Mouse (Mus musculus) forebrain, postnatal 0 days (tissue): ENCODE results near the gene Fem1b. TPM values are rescaled to one million over a fixed set of nuclear protein-coding genes. Genes with fewer than 3 reads are reported as not detected.
"Not testable (repeated sequence)": the region's sequence is repeated elsewhere in the genome, so short reads cannot be mapped to it uniquely, and the experiment has no call there.

ENCODE experiments used
- ATAC-seq: fragments of 200-750 bp; cut with Nextera tagmentation; 2 replicates; pipeline ENCODE4 v1.8.0; 2017; ENCODE audit warnings: mild to moderate bottlenecking, moderate library complexity
- DNase-seq: peaks from one replicate; pipeline ENCODE4 v3.0.0-alpha.2; 2015
- H3K27ac ChIP-seq: fragments of 300-500 bp; sonication (generic); 2 replicates; pipeline ENCODE4 v1.5.1; 2014; ENCODE audit warnings: low read depth, mild to moderate bottlenecking, antibody characterized with exemption, low read length, moderate library complexity, mixed read lengths
- H3K27me3 ChIP-seq: fragments of 300-500 bp; sonication (generic); 2 replicates; pipeline ENCODE4 v1.6.1; 2014; ENCODE audit warnings: mild to moderate bottlenecking, low read length, mixed read lengths; ENCODE audit not compliant: insufficient read depth
- H3K36me3 ChIP-seq: fragments of 300-500 bp; sonication (generic); 2 replicates; pipeline ENCODE4 v1.6.1; 2014; ENCODE audit warnings: mild to moderate bottlenecking, moderate library complexity; ENCODE audit not compliant: insufficient read depth
- H3K4me1 ChIP-seq: fragments of 300-500 bp; sonication (generic); 2 replicates; pipeline ENCODE4 v1.6.1; 2014; ENCODE audit warnings: antibody characterized with exemption; ENCODE audit not compliant: insufficient read depth
- H3K4me2 ChIP-seq: fragments of 300-500 bp; sonication (generic); 2 replicates; pipeline ENCODE4 v1.6.1; 2014; ENCODE audit warnings: low read depth, mild to moderate bottlenecking, moderate library complexity
- H3K4me3 ChIP-seq: fragments of 300-500 bp; sonication (generic); 2 replicates; pipeline ENCODE4 v1.5.1; 2014; ENCODE audit warnings: low read depth, low read length, mixed read lengths
- H3K9ac ChIP-seq: fragments of 300-500 bp; sonication (generic); 2 replicates; pipeline ENCODE4 v1.6.1; 2014; ENCODE audit warnings: mild to moderate bottlenecking
- H3K9me3 ChIP-seq: fragments of 300-500 bp; sonication (generic); 2 replicates; pipeline ENCODE4 v1.6.1; 2016; ENCODE audit warnings: low read length
- CTCF ChIP-seq: sonication (generic); IDR thresholded peaks from 2 replicates; pipeline ENCODE4 v1.5.1; 2016; ENCODE audit warnings: antibody characterized with exemption, control low read depth, low read depth
- WGBS: fragments of 180-500 bp; shearing (Covaris S2); extraction: QIAGEN DNeasy Blood & Tissue Kit; methylation state at CpG from one replicate; pipeline ENCODE4 v1.1.7; 2014; 5-methylcytosine and 5-hydroxymethylcytosine counted together
- polyA plus RNA-seq: library from polyadenylated mRNA; unstranded; fragments of >200 nt; fragmentation: Nextera tagmentation; extraction: Ambion mirVana; gene quantifications from 2 replicates; pipeline ENCODE4 v1.2.1, GENCODE M21; 2015
- total RNA-seq: library from RNA; depleted of rRNA; stranded (reverse); fragments of >200 nt; gene quantifications from 2 replicates; pipeline ENCODE4 v1.2.3, GENCODE M21; 2014

Gene Fem1b
- total and polyA plus RNA-seq, 2 experiments from 2014 or later: 29.4 to 191 TPM

DNA sequence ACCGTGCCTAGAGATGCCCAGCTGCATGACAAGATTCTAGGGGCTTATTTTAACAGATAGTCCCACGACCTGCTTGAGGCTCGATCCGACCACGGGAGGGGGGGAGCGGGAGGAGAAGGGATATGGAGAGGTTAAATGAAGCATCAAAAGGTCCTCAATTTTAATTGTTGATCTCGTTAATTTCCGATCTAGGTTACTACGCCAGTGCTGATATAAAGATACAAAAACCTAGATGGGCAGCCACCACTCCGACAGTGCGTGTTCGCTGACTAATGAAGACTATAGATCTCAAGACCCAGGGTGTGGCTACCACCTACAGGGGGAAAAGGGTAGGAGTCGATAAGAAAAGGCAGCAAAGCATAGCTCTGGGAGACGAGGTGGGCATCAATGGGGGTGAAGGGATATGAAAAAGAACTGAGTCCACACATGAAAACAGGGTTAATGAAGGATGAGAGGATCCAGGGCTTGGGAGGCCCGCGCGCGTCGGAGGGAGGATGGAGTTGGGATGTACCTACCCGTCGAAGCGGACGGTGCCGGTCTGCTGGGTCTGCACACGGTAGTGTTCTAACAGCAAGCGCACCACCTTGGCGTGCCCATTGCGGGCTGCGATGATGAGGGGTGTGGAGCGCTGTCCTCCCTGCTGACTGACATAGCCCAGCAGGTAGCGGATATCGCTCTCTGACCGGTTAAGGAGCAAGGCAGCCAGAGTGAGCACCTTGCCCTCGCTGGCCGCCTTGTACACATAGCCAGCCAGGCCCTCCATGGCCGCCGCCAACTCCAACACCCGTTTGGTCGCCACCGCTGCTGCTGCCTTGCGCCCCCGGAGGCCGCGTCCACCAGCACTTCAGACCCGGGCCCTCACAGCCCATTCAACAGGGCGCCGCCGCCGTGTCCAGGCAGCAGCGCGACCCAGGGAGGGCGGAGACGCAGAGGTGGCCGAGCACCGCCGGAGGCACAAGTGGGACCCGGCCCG is 905 bp downstream of the Fem1b start:
- peak overlapping the region; percentile 90 for H3K9ac ChIP-seq
- ATAC-seq: peak; percentile 64
- peak overlapping the region; percentile 68 for H3K4me2 ChIP-seq
- peak overlapping the region; percentile 91 for H3K4me3 ChIP-seq
- peaks cover 22% of the 10 kb centered on the region for H3K4me1 ChIP-seq
- H3K36me3 ChIP-seq: no peaks in the 10 kb centered on the region
- under 1% methylated on average over 54 of the region's 58 CpGs for WGBS
- peak overlapping the region; percentile 97 for H3K27ac ChIP-seq
- peak; percentile 59 for DNase-seq
- no peaks in the 10 kb centered on the region for H3K27me3 ChIP-seq
- peak; percentile 56 for TF ChIP-seq CTCF
- H3K9me3 ChIP-seq: no peaks in the 10 kb centered on the region

- Histone ChIP-seq H3K36me3 (no peaks in the 10 kb centered on the region), H3K4me1 (peaks cover 22% of the 10 kb centered on the region), H3K9me3 (no peaks in the 10 kb centered on the region), H3K27me3 (no peaks in the 10 kb centered on the region), H3K9ac (peak overlapping the region; percentile 90), H3K4me3 (peak overlapping the region; percentile 91), H3K27ac (0 out of 2 replicates have a peak overlapping the region, but pooled peaks have one; percentile 97), H3K4me2 (peak overlapping the region; percentile 68)
- WGBS: 12% methylated on average over 8 of the region's 8 CpGs
- no peak for DNase-seq
- no peak for TF ChIP-seq CTCF
- ATAC-seq: no peak
Observed at GRCm38 (mm10) chr9:62810095-62810494, 1.6 kb downstream of the Fem1b start.

- not testable (repeated sequence) for H3K9ac ChIP-seq, H3K4me1 ChIP-seq, DNase-seq, H3K4me2 ChIP-seq, H3K27me3 ChIP-seq, ATAC-seq, H3K27ac ChIP-seq, H3K9me3 ChIP-seq, H3K4me3 ChIP-seq
- H3K36me3 ChIP-seq: peaks cover 23% of the 10 kb centered on the region
- 95% methylated on average over 2 of the region's 2 CpGs for WGBS
Observed at GRCm38 (mm10) chr9:62799218-62799617, 12.5 kb downstream of the Fem1b start.

DNA sequence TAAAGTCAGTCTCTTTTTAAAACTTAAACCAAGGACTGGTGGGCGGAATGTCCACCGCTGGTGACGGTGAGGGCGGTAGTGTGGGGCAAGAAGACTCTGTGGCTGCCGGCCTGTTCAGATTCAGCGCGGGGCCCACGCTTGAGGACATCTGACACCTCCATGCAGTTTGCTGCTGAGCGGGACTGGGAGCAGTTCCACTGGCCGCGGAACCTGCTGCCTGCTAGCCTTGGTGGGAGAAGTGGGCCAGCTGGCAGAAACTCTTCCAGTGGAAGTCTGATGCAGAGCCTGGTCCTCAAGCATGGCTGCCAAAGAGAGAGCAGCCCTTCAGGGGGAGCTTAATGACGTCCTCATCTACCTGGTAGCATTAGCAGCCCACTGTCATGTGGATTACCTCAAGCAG is 21.9 kb downstream of the Fem1b start:
- no peak for TF ChIP-seq CTCF
- H3K4me3 ChIP-seq: no peak overlapping the region
- DNase-seq (no peak), ATAC-seq (no peak)
- no peak overlapping the region for H3K27ac ChIP-seq
- no peaks in the 10 kb centered on the region for H3K4me1 ChIP-seq
- WGBS: 90% methylated on average over 12 of the region's 12 CpGs
- H3K9me3 ChIP-seq: no peaks in the 10 kb centered on the region
- H3K27me3 ChIP-seq: no peaks in the 10 kb centered on the region
- H3K36me3 ChIP-seq: no peaks in the 10 kb centered on the region
- no peak overlapping the region for H3K9ac ChIP-seq
- no peak overlapping the region for H3K4me2 ChIP-seq

DNA sequence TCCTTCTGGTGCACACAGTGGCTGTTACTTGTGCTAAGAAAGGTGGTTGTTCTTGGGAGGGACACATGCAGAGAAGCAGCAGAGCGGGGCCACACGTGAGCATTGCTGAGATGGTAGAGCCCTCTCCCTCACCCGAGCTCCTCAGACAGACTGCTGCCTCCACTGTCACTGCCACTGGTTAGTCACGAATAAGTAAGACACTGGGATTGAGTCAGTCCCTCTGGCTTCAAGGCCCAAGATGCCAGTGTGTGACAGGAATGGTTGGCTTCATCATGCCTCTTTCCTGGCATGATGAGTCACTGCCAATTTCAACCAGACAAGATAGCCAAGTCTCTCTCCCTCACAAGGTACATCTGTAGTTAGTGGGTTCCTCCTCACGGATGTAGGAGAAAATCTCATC is 25.0 kb downstream of the Fem1b start:
- Histone ChIP-seq H3K36me3 (no peaks in the 10 kb centered on the region), H3K4me3 (no peak overlapping the region), H3K4me1 (peaks cover 17% of the 10 kb centered on the region), H3K9me3 (no peaks in the 10 kb centered on the region), H3K27me3 (no peaks in the 10 kb centered on the region), H3K4me2 (no peak overlapping the region), H3K9ac (no peak overlapping the region), H3K27ac (no peak overlapping the region)
- no peak for ATAC-seq
- no peak for DNase-seq
- TF ChIP-seq CTCF: no peak
- 68% methylated on average over 5 of the region's 5 CpGs for WGBS

GRCm38 (mm10) chr9:62784233-62784632 is 27.5 kb downstream of the Fem1b start:
- Histone ChIP-seq H3K9me3 (no peaks in the 10 kb centered on the region), H3K27ac (peak overlapping the region; percentile 66), H3K27me3 (no peaks in the 10 kb centered on the region), H3K9ac (no peak overlapping the region), H3K4me1 (peaks cover 20% of the 10 kb centered on the region), H3K4me3 (no peak overlapping the region), H3K36me3 (no peaks in the 10 kb centered on the region), H3K4me2 (no peak overlapping the region)
- no peak for DNase-seq
- TF ChIP-seq CTCF: peak; percentile 58
- 90% methylated on average over 2 of the region's 2 CpGs for WGBS
- no peak for ATAC-seq
